Mouse (Mus musculus) heart, adult 18-20 months (tissue): ENCODE results near the gene Hyou1. TPM values are rescaled to one million over a fixed set of nuclear protein-coding genes. Genes with fewer than 3 reads are reported as not detected.
A peak's percentile ranks its signal among the peaks of the same experiment; 100 is the strongest.
"Not testable (repeated sequence)": the region's sequence is repeated elsewhere in the genome, so short reads cannot be mapped to it uniquely, and the experiment has no call there.

Experiments used
- DNase-seq, 2 experiments: peaks; one replicate each; pipeline ENCODE4 v3.0.0; 2021 to 2022; ENCODE audit warnings: mixed read lengths in 1 of 2
- total RNA-seq, 2 experiments: library from RNA; stranded (reverse); gene quantifications; 2 replicates each; pipeline ENCODE4 v1.2.3; 2021

The Hyou1 gene
- total RNA-seq, 2 experiments from 2014 or later, result 46.6 to 65.5 TPM

DNA sequence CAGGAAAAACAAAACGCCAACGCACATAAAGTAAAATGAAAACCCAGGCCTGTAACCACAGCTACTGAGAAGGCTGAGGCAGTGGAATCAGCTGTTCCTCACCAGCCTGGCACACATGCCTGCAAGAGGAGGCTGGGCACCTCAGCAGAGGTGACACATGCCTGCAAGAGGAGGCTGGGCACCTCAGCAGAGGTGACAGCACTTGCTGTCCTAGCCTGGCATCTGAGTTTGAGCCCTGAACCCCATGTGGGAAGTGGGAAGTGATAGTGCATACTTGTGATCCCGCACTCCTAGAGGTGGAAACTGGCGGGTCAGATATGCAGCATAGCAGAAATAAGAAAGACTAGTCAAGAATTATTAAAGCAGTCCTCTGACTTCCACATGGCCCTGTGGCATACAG is 27.9 kb upstream of the Hyou1 start:
- no peak for DNase-seq

DNA sequence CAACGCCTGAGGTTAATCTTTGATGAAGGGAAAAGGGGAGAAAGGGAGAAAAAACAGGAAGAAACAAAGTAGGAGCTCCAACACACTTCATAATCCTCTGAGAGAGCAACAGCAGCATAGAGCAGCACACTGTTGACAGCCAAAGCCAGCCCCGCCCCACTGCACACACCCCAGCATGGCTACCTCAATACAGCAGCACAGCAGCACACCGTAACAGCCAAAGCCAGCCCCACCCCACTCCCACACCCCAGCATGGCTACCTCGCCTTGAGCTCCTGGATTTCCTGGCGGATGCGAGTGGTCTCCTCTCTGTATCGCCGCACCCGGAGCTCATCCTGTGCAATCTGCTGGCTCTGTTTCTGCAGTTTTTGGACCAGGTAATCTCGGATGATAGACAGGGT is 27.0 kb upstream of the Hyou1 start:
- DNase-seq, result no peak

GRCm38 (mm10) chr9:44353142-44353541 is 26.1 kb upstream of the Hyou1 start:
- DNase-seq, result no peak

DNA sequence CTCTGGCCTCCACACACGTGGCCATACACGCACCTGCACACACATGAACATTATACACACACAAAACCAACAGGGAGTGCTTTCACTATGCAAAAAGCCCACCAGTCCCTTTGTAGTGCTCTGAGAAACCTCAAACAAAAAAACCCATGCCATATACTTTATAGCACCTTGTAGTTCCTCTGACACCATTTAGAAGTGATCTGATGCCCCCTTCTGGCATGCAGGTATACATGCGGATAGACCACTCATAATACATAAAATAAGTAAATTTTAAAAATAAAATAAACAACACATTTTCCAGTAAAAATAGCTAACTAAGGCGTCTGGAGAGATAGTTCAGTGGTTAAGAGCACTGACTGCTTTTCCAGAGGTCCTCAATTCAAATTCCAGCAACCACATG is 22.1 kb upstream of the Hyou1 start:
- DNase-seq, result no peak

DNA sequence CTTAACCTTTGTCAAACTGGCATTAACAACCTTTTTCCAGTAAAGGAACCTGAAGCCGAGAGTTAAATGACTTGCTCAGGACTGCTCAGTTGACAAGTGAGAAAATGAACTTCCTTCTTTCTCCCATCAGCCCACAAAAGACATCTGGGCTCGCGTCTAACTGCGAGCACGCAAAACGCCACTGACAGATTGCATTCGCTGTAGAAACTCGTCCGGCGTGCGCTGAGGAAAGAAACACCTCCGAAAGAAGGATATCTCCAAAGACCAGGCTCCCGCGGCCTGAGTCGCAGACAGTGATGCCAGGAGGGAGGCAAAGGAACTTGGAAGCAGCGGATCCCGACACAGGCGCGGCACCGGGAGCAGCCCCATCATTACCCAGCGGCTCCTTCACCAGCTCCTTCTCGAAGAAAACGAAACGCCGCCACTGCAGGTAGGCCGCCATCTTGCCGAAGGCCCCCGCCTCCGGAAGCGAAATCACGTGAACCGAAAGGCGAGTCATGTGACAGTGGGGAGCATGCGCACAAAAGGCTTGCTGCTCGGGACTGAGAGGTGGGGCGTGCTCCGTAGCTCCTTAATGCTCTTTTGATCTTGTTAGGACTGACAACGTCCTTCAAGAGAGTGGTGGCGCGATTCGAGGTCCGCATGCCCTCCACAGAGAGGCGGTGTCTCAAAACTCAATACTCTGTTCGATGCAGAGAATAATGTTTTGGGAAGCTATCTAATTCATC is 17.9 kb upstream of the Hyou1 start, which contains the start of gene Vps11:
TSS of gene Vps11 (minus strand) at position 481 of the 728 bp plus-strand sequence.
- peak; percentile 95 to 96 for DNase-seq

DNA sequence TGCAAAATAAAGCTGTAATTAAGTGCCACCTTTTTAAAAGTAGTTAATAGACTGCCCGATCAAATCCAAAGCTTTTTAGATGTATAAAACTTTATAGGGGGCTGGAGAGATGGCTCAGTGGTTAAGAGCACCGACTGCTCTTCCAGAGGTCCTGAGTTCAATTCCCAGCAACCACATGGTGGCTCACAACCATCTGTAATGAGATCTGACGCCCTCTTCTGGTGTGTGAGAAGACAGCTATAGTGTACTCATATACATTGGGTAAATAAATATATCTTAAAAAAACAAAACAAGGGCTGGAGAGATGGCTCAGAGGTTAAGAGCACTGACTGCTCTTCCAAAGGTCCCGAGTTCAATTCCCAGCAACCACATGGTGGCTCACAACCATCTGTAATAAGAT is 17.4 kb upstream of the Hyou1 start:
- DNase-seq, result not testable (repeated sequence)

- no peak for DNase-seq
Measured at GRCm38 (mm10) chr9:44364480-44364879, 14.8 kb upstream of the Hyou1 start.

DNA sequence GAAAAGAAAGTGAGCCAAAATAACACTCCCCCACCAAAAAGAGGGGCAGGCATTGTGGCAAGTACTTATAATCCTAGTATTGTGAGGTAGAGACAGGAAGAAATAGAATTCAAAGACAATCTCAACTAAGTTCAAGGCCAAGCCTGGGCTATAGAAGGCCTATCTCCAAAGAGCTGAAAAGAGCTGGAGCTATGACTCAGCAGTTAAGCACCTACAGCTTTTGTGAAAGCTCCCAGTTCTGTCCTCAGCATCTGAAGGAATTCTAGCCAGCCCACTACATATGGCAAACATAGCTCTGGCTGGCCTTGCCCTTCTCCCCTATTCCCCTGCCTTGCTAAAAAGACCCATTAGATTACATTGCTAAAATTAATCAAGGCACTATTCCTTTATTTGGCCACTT is 5.9 kb upstream of the Hyou1 start:
- DNase-seq, result no peak

DNA sequence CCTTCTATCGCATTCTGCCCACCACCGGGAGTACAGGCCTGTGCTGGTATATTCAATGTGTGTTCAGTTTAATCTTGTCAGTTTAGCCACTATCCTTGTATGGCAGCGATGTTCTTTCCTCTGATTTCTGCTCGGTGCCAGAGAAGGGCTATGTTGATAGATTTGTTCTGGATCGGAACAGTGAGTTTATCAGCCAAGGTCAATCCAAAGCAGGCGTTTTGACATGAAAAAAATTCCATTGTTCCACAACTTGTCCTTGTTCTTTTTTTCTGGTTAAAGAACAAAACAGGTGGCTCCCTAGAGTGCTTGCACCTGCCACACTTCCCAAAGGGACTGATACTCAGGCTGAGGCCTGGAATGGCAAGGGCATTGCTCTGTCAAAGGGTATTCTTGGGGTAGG is 3.1 kb upstream of the Hyou1 start:
- DNase-seq, result no peak

DNA sequence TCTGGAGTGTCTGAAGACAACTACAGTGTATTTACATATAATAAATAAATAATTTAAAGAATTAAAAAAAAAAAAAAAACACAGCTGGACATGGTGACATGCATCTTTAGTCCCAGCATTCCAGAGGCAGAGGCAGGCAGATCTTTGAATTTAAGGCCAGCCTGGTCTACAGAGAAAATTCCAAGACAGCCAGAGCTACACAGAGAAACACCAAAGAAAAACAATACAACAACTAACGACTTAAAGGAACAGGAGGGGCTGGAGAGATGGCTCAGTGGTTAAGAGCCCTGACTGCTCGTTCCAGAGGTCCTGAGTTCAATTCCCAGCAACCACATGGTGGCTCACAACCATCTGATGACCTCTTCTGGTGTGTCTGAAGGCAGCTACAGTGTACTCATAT is 2.0 kb upstream of the Hyou1 start:
- DNase-seq, result not testable (repeated sequence)

DNA sequence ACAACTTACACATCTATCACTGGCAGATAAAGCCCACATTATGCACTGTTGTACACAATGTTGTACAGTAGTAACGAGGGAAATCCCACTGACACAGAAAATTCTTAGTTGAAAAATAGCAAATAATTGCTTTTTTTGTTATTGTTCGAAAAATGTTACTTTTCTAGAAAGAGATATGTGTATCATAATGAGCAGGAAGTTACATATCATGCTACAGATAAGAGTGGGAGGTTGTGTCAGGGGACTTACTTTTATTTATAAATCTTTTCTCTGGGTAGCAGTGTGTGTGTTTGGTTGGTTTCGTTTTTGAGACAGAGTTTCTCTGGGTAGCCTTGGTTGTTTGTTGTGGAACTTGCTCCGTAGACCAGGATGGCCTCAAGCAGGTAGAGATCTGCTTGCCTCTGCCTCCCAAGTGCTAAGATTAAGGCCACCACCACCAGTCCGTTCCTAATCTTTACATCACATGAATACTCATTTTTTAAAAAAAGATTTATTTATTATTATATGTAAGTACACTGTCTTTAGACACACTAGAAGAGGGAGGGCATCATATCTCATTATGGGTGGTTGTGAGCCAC is 1.0 kb upstream of the Hyou1 start:
- no peak for DNase-seq

GRCm38 (mm10) chr9:44379862-44380261 is 572 bp downstream of the Hyou1 start:
- no peak for DNase-seq

DNA sequence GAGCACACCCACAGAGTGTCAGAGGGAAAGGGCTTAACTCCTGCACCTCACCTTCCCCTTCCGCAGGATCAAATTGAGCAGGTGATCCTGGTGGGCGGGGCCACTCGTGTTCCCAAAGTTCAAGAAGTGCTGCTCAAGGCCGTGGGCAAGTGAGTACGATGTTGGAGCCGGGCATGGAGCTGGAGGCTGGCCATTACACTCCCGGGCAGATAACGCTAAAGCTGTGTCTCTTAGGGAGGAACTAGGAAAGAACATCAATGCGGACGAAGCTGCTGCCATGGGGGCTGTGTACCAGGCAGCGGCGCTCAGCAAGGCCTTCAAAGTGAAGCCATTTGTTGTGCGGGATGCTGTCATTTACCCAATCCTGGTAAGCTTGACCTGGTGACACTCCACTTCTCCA is 5.3 kb downstream of the Hyou1 start:
- DNase-seq, result no peak

DNA sequence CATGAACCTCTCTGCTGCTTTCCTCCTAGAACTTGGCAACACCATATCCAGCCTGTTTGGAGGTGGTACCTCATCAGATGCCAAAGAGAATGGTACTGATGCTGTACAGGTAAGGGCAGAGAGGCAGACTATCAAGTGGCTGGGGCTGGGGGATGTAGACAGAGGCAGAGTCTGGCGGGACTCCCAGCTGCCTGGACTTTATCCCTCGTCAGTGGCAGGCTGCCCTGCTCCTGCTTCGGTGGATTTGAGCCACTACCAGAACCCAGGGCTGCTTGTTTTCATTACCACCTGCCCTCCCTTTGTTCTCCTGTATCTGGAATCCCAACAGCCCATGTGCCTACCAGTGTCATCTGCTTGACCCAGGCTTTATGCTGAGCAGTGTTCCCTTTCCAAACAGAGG is 7.9 kb downstream of the Hyou1 start:
- DNase-seq, result no peak

DNA sequence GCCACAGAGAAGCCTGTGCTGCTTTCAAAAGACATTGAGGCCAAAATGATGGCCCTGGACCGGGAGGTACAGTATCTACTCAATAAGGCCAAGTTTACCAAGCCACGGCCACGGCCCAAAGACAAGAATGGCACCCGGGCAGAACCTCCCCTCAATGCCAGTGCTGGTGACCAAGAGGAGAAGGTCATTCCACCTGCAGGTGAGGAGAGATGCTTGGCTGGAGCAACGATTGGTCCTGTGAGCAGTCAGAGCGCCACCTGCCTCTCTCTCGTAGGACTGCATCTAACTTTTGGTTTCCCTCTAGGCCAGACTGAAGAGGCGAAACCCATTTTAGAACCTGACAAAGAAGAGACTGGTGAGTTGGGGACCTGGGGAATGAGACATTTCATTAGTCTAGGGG is 10.0 kb downstream of the Hyou1 start:
- peak in 1 of 2 experiments; percentile 58 for DNase-seq

DNA sequence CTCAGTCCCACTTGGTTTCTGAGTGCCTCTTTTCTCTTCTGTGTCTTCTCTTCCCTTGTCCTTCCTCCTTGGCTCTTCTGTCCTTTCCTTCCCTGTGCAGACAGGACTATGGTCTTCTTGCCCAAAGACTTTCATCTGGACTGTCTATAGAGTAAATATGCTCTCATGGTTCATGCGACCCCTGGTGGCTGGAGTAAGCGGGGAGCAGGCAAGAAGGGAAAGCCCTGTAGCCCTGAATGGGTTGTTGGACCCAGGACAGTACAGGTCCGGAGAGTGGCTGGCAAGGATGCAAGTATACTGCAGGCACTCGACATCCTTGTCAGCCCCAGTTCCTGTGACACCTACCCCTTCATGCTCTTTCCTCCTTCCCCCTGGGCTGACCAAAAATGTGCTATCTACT is 12.2 kb downstream of the Hyou1 start:
- peak; percentile 66 to 89 for DNase-seq

DNA sequence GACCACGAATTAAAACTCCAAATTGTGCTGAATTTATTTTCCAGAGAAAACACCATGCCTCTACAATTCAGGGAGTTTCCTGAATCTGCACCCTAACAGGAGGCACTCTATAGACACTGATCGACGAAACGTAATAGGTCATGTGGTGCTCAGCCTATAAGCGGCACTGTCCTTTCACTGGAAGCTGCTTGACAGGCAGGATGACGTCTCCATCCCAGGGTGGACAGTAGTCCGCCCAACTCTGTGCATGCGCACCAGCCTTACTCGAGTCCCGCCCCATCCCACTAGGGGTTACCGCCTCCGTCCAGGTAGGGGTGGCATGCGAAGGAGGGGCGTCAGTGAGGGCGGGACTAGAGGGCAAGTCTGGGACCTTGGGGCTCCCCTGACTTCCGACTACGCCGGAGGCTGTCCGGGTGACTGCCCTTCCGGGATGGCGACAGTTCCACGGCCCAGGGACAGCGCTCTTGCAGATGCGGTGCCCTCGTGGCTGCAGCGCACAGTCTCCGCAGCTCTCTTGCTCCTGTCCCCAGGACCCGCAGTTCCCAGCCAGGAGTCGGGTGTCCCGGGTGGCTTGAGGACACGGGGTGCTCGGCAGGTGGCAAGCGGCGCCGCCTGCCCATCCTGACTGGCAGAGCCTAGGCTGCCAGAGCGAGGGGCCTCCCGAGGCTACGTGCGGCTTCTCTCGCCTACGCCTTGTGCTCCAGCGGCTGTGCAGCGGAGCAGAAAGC is 17.6 kb downstream of the Hyou1 start, which contains the start of gene Slc37a4:
TSS of gene Slc37a4 (plus strand) at position 169 of the 728 bp plus-strand sequence.
- DNase-seq, result peak; percentile 96 to 98

DNA sequence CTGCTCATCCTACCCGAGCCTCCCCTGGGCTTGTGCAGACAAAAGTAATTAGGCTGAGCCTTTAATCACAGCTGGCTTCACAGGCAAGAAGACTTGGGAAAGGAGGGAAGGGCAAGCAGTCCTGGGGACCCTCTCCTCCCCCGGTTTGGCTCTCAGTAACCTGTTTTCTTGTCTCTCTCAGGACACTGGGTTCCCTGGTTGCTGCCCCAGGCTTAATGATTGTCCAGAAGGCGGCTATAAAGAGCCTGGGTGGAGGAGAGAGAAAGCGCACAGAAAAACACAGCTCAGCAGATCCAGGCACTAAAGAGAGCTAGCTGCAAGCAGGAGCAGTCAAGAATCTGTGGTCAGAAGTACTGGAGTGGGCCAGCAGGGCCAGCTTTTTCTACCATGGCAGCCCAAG is 18.8 kb downstream of the Hyou1 start:
- no peak for DNase-seq

DNA sequence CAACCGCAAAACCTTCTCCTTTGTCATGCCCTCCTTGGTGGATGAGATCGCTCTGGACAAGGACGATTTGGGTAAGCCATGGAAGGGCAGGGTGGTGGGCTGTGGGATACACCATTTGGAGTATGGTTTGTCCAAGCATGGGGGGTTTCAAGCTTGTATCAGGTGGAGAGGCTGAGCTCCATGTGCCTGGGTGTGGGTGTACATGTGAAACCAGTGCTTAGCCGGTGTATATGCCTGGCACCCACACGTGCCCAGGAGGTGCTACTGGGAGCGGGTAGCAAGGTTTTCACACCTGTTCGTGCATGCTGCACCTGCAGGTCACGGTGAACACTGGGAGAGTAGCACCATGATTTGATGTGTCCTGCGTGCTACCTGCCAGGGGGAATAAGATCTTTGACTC is 19.3 kb downstream of the Hyou1 start:
- no peak for DNase-seq

DNA sequence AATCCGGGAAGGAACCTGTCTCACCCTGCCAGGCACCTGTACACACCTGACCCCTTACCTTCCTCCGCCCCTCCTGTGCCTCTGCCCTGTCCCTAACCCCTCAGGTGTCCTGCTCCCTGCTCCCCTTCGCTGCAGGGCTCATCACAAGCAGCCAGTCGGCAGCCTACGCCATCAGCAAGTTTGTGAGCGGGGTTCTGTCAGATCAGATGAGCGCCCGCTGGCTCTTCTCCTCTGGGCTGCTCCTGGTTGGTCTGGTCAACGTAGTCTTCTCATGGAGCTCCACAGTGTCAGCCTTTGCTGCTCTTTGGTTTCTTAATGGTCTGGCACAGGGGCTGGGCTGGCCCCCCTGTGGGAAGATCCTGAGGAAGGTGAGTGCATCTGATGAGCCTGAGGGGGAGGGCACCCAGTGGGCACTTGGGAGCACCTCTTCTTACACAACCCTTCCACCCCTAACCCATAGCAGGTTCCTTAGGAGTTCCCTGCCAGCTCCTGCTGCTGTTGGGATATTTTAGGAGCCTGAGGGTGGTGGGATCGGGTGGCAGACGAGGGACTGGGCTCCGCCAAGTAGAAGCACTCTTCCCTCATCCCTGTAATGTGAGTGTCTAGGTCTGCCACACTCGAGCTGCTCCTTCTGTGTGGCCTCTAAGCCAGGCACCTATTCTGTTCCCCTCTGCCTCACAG is 20.0 kb downstream of the Hyou1 start:
- no peak for DNase-seq

- peak; percentile 40 to 48 for DNase-seq
Measured at GRCm38 (mm10) chr9:44399795-44400114, 20.5 kb downstream of the Hyou1 start.

- DNase-seq, result peak; percentile 65 to 81
Measured at GRCm38 (mm10) chr9:44401081-44401480, 21.8 kb downstream of the Hyou1 start.

GRCm38 (mm10) chr9:44405011-44405410 is 25.7 kb downstream of the Hyou1 start:
- DNase-seq, result no peak
